Mouse (Mus musculus): Measurements from ENCODE around the gene Drap1. TPM values are rescaled to one million over a fixed set of nuclear protein-coding genes. Genes with fewer than 3 reads are reported as not detected.

Gene Drap1
- polyA plus RNA-seq, 1 experiment from 2014 or later = 254 TPM

- H3K4me2 ChIP-seq (ENCODE audit: low read depth, low read length) = no peak overlapping the region
- no peaks in the 10 kb centered on the region for H3K36me3 ChIP-seq (ENCODE audit: control insufficient read depth, insufficient read depth, low read length)
- H3K9ac ChIP-seq (replicated peaks; ENCODE audit: low read depth, low read length) = no peak overlapping the region
- WGBS = 74% methylated on average over 9 of the region's 9 CpGs
- H3K4me3 ChIP-seq (ENCODE audit: low read depth, low read length) = no peak overlapping the region
- no peaks in the 10 kb centered on the region for H3K9me3 ChIP-seq (ENCODE audit: control insufficient read depth, low read length)
- H3K27me3 ChIP-seq (ENCODE audit: control insufficient read depth, insufficient read depth, low read length) = peaks cover 32% of the 10 kb centered on the region
- ATAC-seq (ENCODE audit: low read depth) = no peak
- peaks cover 10% of the 10 kb centered on the region; the same call in 1 of the 2 replicates for H3K4me1 ChIP-seq (ENCODE audit: control insufficient read depth, insufficient read depth, low read length)
- H3K27ac ChIP-seq (ENCODE audit: low read depth, low read length) = no peak overlapping the region
Measured at GRCm38 (mm10) chr19:5444371-5444908, 19.7 kb upstream of the Drap1 start.

GRCm38 (mm10) chr19:5433951-5434350 lies 9.2 kb upstream of the Drap1 start:
- WGBS = 78% methylated on average over 7 of the region's 7 CpGs
- Histone ChIP-seq H3K9me3 (ENCODE audit: control insufficient read depth, low read length) (no peaks in the 10 kb centered on the region), H3K4me1 (ENCODE audit: control insufficient read depth, insufficient read depth, low read length) (peaks cover 5% of the 10 kb centered on the region; the same call in 1 of the 2 replicates), H3K4me2 (ENCODE audit: low read depth, low read length) (peak overlapping the region; percentile 34; the same call in 1 of the 2 replicates), H3K4me3 (ENCODE audit: low read depth, low read length) (no peak overlapping the region), H3K36me3 (ENCODE audit: control insufficient read depth, insufficient read depth, low read length) (no peaks in the 10 kb centered on the region), H3K27ac (ENCODE audit: low read depth, low read length) (no peak overlapping the region), H3K9ac (replicated peaks; ENCODE audit: low read depth, low read length) (0 out of 2 replicates have a peak overlapping the region, but pooled peaks have one; percentile 32), H3K27me3 (ENCODE audit: control insufficient read depth, insufficient read depth, low read length) (no peaks in the 10 kb centered on the region)
- ATAC-seq (ENCODE audit: low read depth) = no peak

DNA sequence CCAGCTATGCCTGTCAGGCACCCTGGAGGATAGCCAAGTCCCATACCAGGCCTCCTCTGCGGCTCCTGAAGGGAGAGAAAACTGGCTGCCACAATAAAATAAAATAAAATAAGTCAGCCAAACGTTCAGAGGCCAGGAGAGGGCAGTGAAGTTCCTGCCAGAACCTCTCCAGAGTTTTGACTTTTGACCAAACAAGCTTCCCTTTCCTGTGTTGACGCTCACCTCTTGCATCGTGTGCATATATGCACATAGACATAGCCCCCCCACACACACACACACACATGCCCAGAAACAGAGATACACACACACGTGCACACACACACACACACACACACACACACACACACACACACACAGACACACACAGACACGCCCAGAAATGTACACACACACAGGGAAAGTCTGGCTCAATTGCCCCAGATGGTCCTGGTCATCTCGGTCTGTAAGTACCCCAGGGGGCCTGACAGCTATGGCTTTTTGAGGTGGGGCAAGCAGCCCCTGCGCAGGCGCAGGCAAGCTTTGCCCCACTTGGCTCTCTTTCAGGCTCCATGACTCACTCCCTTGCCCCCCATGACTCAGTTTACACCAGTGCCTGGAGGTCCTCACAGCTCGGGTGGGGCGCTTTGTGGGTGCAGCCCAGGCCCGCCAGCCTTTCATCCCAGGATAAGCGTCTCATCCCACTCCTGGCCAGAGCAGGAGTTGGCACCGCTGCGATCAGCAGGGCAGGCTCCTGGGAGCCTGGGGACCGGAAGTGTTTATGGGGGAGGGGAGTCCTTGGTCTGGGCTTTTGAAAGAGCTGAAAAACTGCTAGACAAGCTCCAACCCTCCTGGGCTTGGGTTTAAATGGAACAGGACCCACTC lies 8.4 kb upstream of the Drap1 start:
- Histone ChIP-seq H3K27ac (ENCODE audit: low read depth, low read length) (no peak overlapping the region), H3K36me3 (ENCODE audit: control insufficient read depth, insufficient read depth, low read length) (no peaks in the 10 kb centered on the region), H3K4me2 (ENCODE audit: low read depth, low read length) (peak overlapping the region; percentile 34), H3K9me3 (ENCODE audit: control insufficient read depth, low read length) (no peaks in the 10 kb centered on the region), H3K9ac (replicated peaks; ENCODE audit: low read depth, low read length) (0 out of 2 replicates have a peak overlapping the region, but pooled peaks have one; percentile 32), H3K27me3 (ENCODE audit: control insufficient read depth, insufficient read depth, low read length) (no peaks in the 10 kb centered on the region), H3K4me3 (ENCODE audit: low read depth, low read length) (no peak overlapping the region), H3K4me1 (ENCODE audit: control insufficient read depth, insufficient read depth, low read length) (peaks cover 5% of the 10 kb centered on the region; the same call in 1 of the 2 replicates)
- 17% methylated on average over 16 of the region's 16 CpGs for WGBS
- ATAC-seq (ENCODE audit: low read depth) = peak; percentile 34; the same call in 1 of the 2 replicates

DNA sequence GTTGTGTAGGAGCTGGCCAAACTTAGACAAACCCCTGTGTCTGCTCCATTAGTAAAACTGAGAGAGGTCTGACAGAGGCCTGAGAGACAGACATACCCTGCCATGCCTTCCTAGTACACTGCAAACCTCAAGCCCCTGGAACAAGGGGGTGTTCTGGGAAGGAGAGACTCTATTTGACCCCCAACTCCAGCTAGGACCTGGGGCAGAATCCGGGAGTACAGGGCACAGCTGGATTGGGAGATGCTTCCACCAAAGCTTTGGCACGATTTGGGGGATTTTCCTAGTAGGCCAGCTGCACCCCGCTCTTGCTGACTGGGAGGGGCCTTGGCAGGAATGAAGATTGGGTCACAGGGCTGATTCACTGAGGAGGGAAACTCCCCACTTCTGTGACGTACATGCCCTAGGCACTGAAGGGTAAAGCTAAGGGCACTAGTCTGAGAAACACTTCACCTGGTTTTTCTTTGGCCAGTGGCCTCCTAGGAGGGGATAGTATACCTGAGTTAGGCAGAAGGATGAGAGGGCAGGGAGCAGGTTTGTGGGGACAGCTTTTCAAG lies 7.2 kb upstream of the Drap1 start:
- peaks cover 7% of the 10 kb centered on the region; the same call in 1 of the 2 replicates for H3K4me1 ChIP-seq (ENCODE audit: control insufficient read depth, insufficient read depth, low read length)
- H3K27me3 ChIP-seq (ENCODE audit: control insufficient read depth, insufficient read depth, low read length) = no peaks in the 10 kb centered on the region
- no peaks in the 10 kb centered on the region for H3K36me3 ChIP-seq (ENCODE audit: control insufficient read depth, insufficient read depth, low read length)
- H3K27ac ChIP-seq (ENCODE audit: low read depth, low read length) = no peak overlapping the region
- no peak for ATAC-seq (ENCODE audit: low read depth)
- H3K9me3 ChIP-seq (ENCODE audit: control insufficient read depth, low read length) = no peaks in the 10 kb centered on the region
- WGBS = 83% methylated on average over 4 of the region's 4 CpGs
- no peak overlapping the region for H3K4me3 ChIP-seq (ENCODE audit: low read depth, low read length)
- no peak overlapping the region for H3K4me2 ChIP-seq (ENCODE audit: low read depth, low read length)
- no peak overlapping the region for H3K9ac ChIP-seq (replicated peaks; ENCODE audit: low read depth, low read length)

- no peak for ATAC-seq (ENCODE audit: low read depth)
- no peak overlapping the region for H3K4me2 ChIP-seq (ENCODE audit: low read depth, low read length)
- H3K9me3 ChIP-seq (ENCODE audit: control insufficient read depth, low read length) = no peaks in the 10 kb centered on the region
- H3K27me3 ChIP-seq (ENCODE audit: control insufficient read depth, insufficient read depth, low read length) = no peaks in the 10 kb centered on the region
- H3K9ac ChIP-seq (replicated peaks; ENCODE audit: low read depth, low read length) = no peak overlapping the region
- H3K4me3 ChIP-seq (ENCODE audit: low read depth, low read length) = no peak overlapping the region
- WGBS = 65% methylated on average over 1 of the region's 1 CpGs
- H3K27ac ChIP-seq (ENCODE audit: low read depth, low read length) = no peak overlapping the region
- peaks cover 20% of the 10 kb centered on the region for H3K4me1 ChIP-seq (ENCODE audit: control insufficient read depth, insufficient read depth, low read length)
- 0 out of 2 replicates have a peak, but pooled peaks cover 3% of the 10 kb centered on the region for H3K36me3 ChIP-seq (ENCODE audit: control insufficient read depth, insufficient read depth, low read length)
Measured at GRCm38 (mm10) chr19:5430408-5430807, 5.6 kb upstream of the Drap1 start.

DNA sequence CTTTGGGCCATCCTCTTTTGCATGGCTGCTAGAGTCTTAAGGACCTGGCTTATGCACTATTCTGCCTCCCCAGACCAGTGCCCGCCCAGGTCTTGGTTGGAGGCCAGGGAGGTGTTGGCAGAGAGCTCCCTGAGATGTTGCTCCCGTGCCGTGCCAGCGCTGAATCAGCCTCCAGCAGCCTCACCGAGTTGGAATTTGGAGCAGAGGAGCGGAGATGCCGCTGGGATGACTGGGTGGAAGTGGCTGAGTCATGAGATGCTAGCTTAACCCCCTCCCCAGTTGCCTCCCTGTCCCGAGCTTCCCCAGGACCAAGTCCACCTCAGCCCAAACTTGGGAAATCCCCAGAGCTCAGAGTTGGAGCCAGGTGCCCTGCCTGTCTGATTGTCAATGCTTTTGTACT lies 5.0 kb upstream of the Drap1 start:
- WGBS = 77% methylated on average over 8 of the region's 8 CpGs

GRCm38 (mm10) chr19:5429219-5429618 lies 4.4 kb upstream of the Drap1 start:
- Histone ChIP-seq H3K4me1 (ENCODE audit: control insufficient read depth, insufficient read depth, low read length) (peaks cover 20% of the 10 kb centered on the region), H3K36me3 (ENCODE audit: control insufficient read depth, insufficient read depth, low read length) (0 out of 2 replicates have a peak, but pooled peaks cover 3% of the 10 kb centered on the region), H3K27ac (ENCODE audit: low read depth, low read length) (no peak overlapping the region), H3K9me3 (ENCODE audit: control insufficient read depth, low read length) (no peaks in the 10 kb centered on the region), H3K4me3 (ENCODE audit: low read depth, low read length) (no peak overlapping the region), H3K4me2 (ENCODE audit: low read depth, low read length) (no peak overlapping the region), H3K9ac (replicated peaks; ENCODE audit: low read depth, low read length) (no peak overlapping the region), H3K27me3 (ENCODE audit: control insufficient read depth, insufficient read depth, low read length) (no peaks in the 10 kb centered on the region)
- no peak for ATAC-seq (ENCODE audit: low read depth)
- 89% methylated on average over 4 of the region's 4 CpGs for WGBS

More for the DNA sequence above, 5.0 kb upstream of the Drap1 start:
- peaks cover 20% of the 10 kb centered on the region for H3K4me1 ChIP-seq (ENCODE audit: control insufficient read depth, insufficient read depth, low read length)
- no peak overlapping the region for H3K4me2 ChIP-seq (ENCODE audit: low read depth, low read length)
- no peak overlapping the region for H3K9ac ChIP-seq (replicated peaks; ENCODE audit: low read depth, low read length)
- ATAC-seq (ENCODE audit: low read depth) = no peak
- 0 out of 2 replicates have a peak, but pooled peaks cover 3% of the 10 kb centered on the region for H3K36me3 ChIP-seq (ENCODE audit: control insufficient read depth, insufficient read depth, low read length)
- no peaks in the 10 kb centered on the region for H3K27me3 ChIP-seq (ENCODE audit: control insufficient read depth, insufficient read depth, low read length)
- no peak overlapping the region for H3K4me3 ChIP-seq (ENCODE audit: low read depth, low read length)
- no peaks in the 10 kb centered on the region for H3K9me3 ChIP-seq (ENCODE audit: control insufficient read depth, low read length)
- no peak overlapping the region for H3K27ac ChIP-seq (ENCODE audit: low read depth, low read length)

GRCm38 (mm10) chr19:5428083-5428482 lies 3.3 kb upstream of the Drap1 start:
- H3K36me3 ChIP-seq (ENCODE audit: control insufficient read depth, insufficient read depth, low read length) = 0 out of 2 replicates have a peak, but pooled peaks cover 3% of the 10 kb centered on the region

More at GRCm38 (mm10) chr19:5428083-5428482, 3.3 kb upstream of the Drap1 start:
- peaks cover 22% of the 10 kb centered on the region for H3K4me1 ChIP-seq (ENCODE audit: control insufficient read depth, insufficient read depth, low read length)
- no peak overlapping the region for H3K4me3 ChIP-seq (ENCODE audit: low read depth, low read length)
- no peak for ATAC-seq (ENCODE audit: low read depth)
- H3K9me3 ChIP-seq (ENCODE audit: control insufficient read depth, low read length) = no peaks in the 10 kb centered on the region
- 85% methylated on average over 2 of the region's 2 CpGs for WGBS
- H3K9ac ChIP-seq (replicated peaks; ENCODE audit: low read depth, low read length) = no peak overlapping the region
- H3K27ac ChIP-seq (ENCODE audit: low read depth, low read length) = no peak overlapping the region
- H3K27me3 ChIP-seq (ENCODE audit: control insufficient read depth, insufficient read depth, low read length) = no peaks in the 10 kb centered on the region
- H3K4me2 ChIP-seq (ENCODE audit: low read depth, low read length) = no peak overlapping the region
